Mouse (Mus musculus) forebrain, embryonic 16.5 days (tissue): ENCODE data around the gene Rpl7l1. TPM values are rescaled to one million over a fixed set of nuclear protein-coding genes. Genes with fewer than 3 reads are reported as not detected.

Source experiments
- ATAC-seq: fragments of 200-750 bp; cut with Nextera tagmentation; 2 replicates; pipeline ENCODE4 v1.8.0; 2017; ENCODE audit warnings: mild to moderate bottlenecking, moderate library complexity
- H3K27ac ChIP-seq: fragments of 300-500 bp; sonication (generic); 2 replicates; pipeline ENCODE4 v1.5.1; 2014; ENCODE audit warnings: low read length, control low read depth
- H3K27me3 ChIP-seq: fragments of 300-500 bp; sonication (generic); replicated peaks from 2 replicates; pipeline ENCODE4 v1.6.1; 2014; ENCODE audit warnings: low read length; ENCODE audit not compliant: control insufficient read depth, insufficient read depth
- H3K36me3 ChIP-seq: fragments of 300-500 bp; sonication (generic); 2 replicates; pipeline ENCODE4 v1.6.1; 2014; ENCODE audit not compliant: control insufficient read depth, insufficient read depth
- H3K4me1 ChIP-seq: fragments of 300-500 bp; sonication (generic); replicated peaks from 2 replicates; pipeline ENCODE4 v1.6.1; 2014; ENCODE audit warnings: low read length; ENCODE audit not compliant: control insufficient read depth, insufficient read depth
- H3K4me2 ChIP-seq: fragments of 300-500 bp; sonication (generic); 2 replicates; pipeline ENCODE4 v1.6.1; 2014; ENCODE audit warnings: mild to moderate bottlenecking, low read length, control low read depth
- H3K4me3 ChIP-seq: fragments of 300-500 bp; sonication (generic); replicated peaks from 2 replicates; pipeline ENCODE4 v1.5.1; 2014; ENCODE audit warnings: mild to moderate bottlenecking, low read length, control low read depth
- H3K9ac ChIP-seq: fragments of 300-500 bp; sonication (generic); replicated peaks from 2 replicates; pipeline ENCODE4 v1.6.1; 2014; ENCODE audit warnings: low read depth, low read length, control low read depth
- H3K9me3 ChIP-seq: fragments of 300-500 bp; sonication (generic); 2 replicates; pipeline ENCODE4 v1.6.1; 2016; ENCODE audit warnings: low read length; ENCODE audit not compliant: control insufficient read depth
- WGBS: fragments of 180-500 bp; shearing (Covaris S2); extraction: QIAGEN DNeasy Blood & Tissue Kit; methylation state at CpG from one replicate; pipeline ENCODE4 v1.1.7; 2014; 5-methylcytosine and 5-hydroxymethylcytosine counted together
- polyA plus RNA-seq: library from polyadenylated mRNA; unstranded; fragments of >200 nt; fragmentation: Nextera tagmentation; extraction: Ambion mirVana; gene quantifications from 2 replicates; pipeline ENCODE4 v1.2.1, GENCODE M21; 2015

The Rpl7l1 gene
- polyA plus RNA-seq, 1 experiment from 2014 or later, result 107 TPM

DNA sequence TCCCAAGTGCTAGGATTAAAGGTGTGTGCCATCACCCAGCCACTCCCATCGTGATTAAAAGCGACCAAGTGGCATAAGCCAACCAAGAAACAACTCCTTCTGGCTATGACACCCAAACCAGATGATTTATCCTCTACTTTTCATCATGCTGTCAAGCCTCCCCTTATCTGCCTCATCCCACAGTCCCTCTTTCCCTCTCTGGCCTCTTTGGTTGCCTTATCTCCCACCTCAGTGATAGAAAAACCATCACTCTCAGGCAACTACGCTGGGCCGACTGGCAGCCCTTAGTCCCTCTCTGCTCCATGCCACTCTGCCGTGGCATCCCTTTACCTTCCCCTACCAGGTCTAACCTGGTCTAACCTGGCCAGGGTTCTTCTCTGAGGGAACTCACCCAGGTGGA lies 4.5 kb upstream of the Rpl7l1 start:
- no peak overlapping the region for H3K27ac ChIP-seq
- no peak for ATAC-seq
- H3K9ac ChIP-seq, result no peak overlapping the region
- H3K4me2 ChIP-seq, result no peak overlapping the region
- H3K9me3 ChIP-seq, result no peaks in the 10 kb centered on the region
- H3K27me3 ChIP-seq, result no peaks in the 10 kb centered on the region
- H3K36me3 ChIP-seq, result no peaks in the 10 kb centered on the region
- no peaks in the 10 kb centered on the region for H3K4me1 ChIP-seq
- 94% methylated on average over 5 of the region's 5 CpGs for WGBS
- H3K4me3 ChIP-seq, result no peak overlapping the region

- Histone ChIP-seq H3K27me3 (no peaks in the 10 kb centered on the region), H3K36me3 (peaks cover 14% of the 10 kb centered on the region), H3K4me2 (peak overlapping the region; percentile 60), H3K4me3 (peak overlapping the region; percentile 76), H3K9ac (no peak overlapping the region), H3K27ac (peak overlapping the region; percentile 94; the same call in 1 of the 2 replicates), H3K4me1 (peaks cover 9% of the 10 kb centered on the region), H3K9me3 (no peaks in the 10 kb centered on the region)
- ATAC-seq, result no peak; the same call in 1 of the 2 replicates
- WGBS, result 73% methylated on average over 2 of the region's 2 CpGs
Measured at GRCm38 (mm10) chr17:46783222-46783565, 722 bp upstream of the Rpl7l1 start.

- Histone ChIP-seq H3K27ac (peak overlapping the region; percentile 94), H3K36me3 (peaks cover 22% of the 10 kb centered on the region), H3K27me3 (no peaks in the 10 kb centered on the region), H3K4me3 (peak overlapping the region; percentile 76), H3K4me1 (peaks cover 9% of the 10 kb centered on the region), H3K9me3 (no peaks in the 10 kb centered on the region), H3K9ac (peak overlapping the region; percentile 80), H3K4me2 (peak overlapping the region; percentile 60)
- no peak for ATAC-seq
- 2% methylated on average over 11 of the region's 11 CpGs for WGBS
Measured at GRCm38 (mm10) chr17:46781876-46782275, 596 bp downstream of the Rpl7l1 start.

DNA sequence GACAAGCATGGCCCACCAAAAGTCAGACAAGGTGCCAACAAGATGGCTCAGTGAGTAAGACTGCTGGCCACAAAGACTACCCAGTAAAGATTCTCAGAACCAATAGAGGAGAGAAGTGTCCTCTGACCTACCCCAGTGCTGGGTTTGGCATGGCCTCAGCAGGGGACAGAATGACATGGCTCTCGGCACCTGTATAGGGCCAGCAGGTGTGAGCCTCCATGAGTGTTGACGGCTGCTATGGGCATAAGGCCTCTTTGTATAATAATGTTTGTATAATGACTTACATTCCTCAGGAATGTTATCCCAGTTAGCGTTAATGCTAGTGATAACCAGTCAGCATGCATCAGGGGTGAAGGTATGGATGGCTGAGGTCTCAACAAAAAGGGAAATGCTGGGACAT lies 6.4 kb downstream of the Rpl7l1 start:
- Histone ChIP-seq H3K36me3 (peaks cover 33% of the 10 kb centered on the region), H3K4me2 (no peak overlapping the region), H3K4me1 (peaks cover 23% of the 10 kb centered on the region), H3K27me3 (no peaks in the 10 kb centered on the region), H3K4me3 (no peak overlapping the region), H3K9me3 (no peaks in the 10 kb centered on the region), H3K9ac (no peak overlapping the region), H3K27ac (no peak overlapping the region)
- WGBS, result 87% methylated on average over 3 of the region's 3 CpGs
- ATAC-seq, result no peak

- Histone ChIP-seq H3K36me3 (peaks cover 31% of the 10 kb centered on the region), H3K27ac (no peak overlapping the region), H3K27me3 (no peaks in the 10 kb centered on the region), H3K4me3 (no peak overlapping the region), H3K4me2 (no peak overlapping the region), H3K4me1 (peaks cover 21% of the 10 kb centered on the region), H3K9me3 (no peaks in the 10 kb centered on the region), H3K9ac (no peak overlapping the region)
- 94% methylated on average over 9 of the region's 9 CpGs for WGBS
- no peak for ATAC-seq
Measured at GRCm38 (mm10) chr17:46775070-46775469, 7.4 kb downstream of the Rpl7l1 start.

GRCm38 (mm10) chr17:46774131-46774472 lies 8.4 kb downstream of the Rpl7l1 start:
- WGBS, result 41% methylated on average over 2 of the region's 2 CpGs
- no peak overlapping the region for H3K27ac ChIP-seq
- H3K4me1 ChIP-seq, result peaks cover 21% of the 10 kb centered on the region
- no peak overlapping the region for H3K4me2 ChIP-seq
- peaks cover 24% of the 10 kb centered on the region for H3K36me3 ChIP-seq
- ATAC-seq, result no peak
- H3K9me3 ChIP-seq, result no peaks in the 10 kb centered on the region
- no peaks in the 10 kb centered on the region for H3K27me3 ChIP-seq
- H3K4me3 ChIP-seq, result no peak overlapping the region
- no peak overlapping the region for H3K9ac ChIP-seq

GRCm38 (mm10) chr17:46773278-46774130 lies 9.0 kb downstream of the Rpl7l1 start:
- Histone ChIP-seq H3K9ac (peak overlapping the region; percentile 86), H3K4me3 (peak overlapping the region; percentile 91), H3K4me2 (peak overlapping the region; percentile 95), H3K36me3 (peaks cover 19% of the 10 kb centered on the region), H3K4me1 (peaks cover 21% of the 10 kb centered on the region), H3K9me3 (no peaks in the 10 kb centered on the region), H3K27ac (peak overlapping the region; percentile 79; the same call in 1 of the 2 replicates), H3K27me3 (no peaks in the 10 kb centered on the region)
- WGBS, result 5% methylated on average over 19 of the region's 20 CpGs
- no peak for ATAC-seq

GRCm38 (mm10) chr17:46772404-46773277 lies 9.8 kb downstream of the Rpl7l1 start, which contains the start of gene 2310039H08Rik:
2310039H08Rik (plus strand) TSS chr17:46772635.
- Histone ChIP-seq H3K4me1 (peaks cover 21% of the 10 kb centered on the region), H3K27ac (peak within 1 kb of the TSS; percentile 79), H3K27me3 (no peaks in the 10 kb centered on the region), H3K4me2 (peak within 1 kb of the TSS; percentile 95), H3K36me3 (peaks cover 16% of the 10 kb centered on the region), H3K9ac (peak within 1 kb of the TSS; percentile 86), H3K4me3 (peak within 1 kb of the TSS; percentile 91), H3K9me3 (no peaks in the 10 kb centered on the region)
- under 1% methylated on average over 49 of the region's 50 CpGs for whole genome bisulfite sequencing
- peak; percentile 93 for ATAC-seq

DNA sequence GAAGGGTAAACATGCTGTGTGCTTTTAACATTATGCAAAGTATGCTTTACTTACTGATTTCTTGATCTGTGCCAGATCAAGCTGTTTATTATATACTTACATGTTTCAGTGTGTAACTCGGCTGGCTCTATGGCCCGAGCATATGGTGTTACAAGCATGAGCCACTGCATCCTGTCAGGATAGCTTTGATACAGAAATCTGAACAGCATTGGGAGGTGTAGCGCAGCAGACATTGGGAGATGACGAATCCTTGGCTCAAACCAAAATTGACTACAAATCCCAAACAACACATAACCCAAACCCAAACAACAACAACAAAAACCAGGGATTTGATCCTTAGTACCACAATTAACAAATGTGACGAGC lies 10.5 kb downstream of the Rpl7l1 start:
- peak; percentile 52 for ATAC-seq
- 6% methylated on average over 5 of the region's 5 CpGs for WGBS
- peak overlapping the region; percentile 79 for H3K27ac ChIP-seq

More for the DNA sequence above, 10.5 kb downstream of the Rpl7l1 start:
- Histone ChIP-seq H3K27me3 (no peaks in the 10 kb centered on the region), H3K4me2 (peak overlapping the region; percentile 95), H3K36me3 (peaks cover 11% of the 10 kb centered on the region; the same call in 1 of the 2 replicates), H3K4me3 (peak overlapping the region; percentile 91), H3K4me1 (peaks cover 21% of the 10 kb centered on the region), H3K9me3 (no peaks in the 10 kb centered on the region), H3K9ac (peak overlapping the region; percentile 86)
